Comparison of ENCODE assay signal across 21 mouse cellular contexts in genomic region chr4:150460451-150460850, GRCm38 (mm10).
DNase-seq lines count a peak whose midpoint lies in the region; ATAC-seq and TF ChIP-seq lines count a peak whose summit lies in the region.
"Had no signal": no experiment of that assay in that cellular context is flagged by ENCODE, and none has a peak within 500 bp of the region (broad histone marks: within the 10 kb centered on the region; RNA-seq: fewer than 3 reads in every experiment).

No protein-coding gene starts in this region.

- intact Hi-C loops in left cerebral cortex, postnatal 4 days (cut with DNase I) = loop anchor here (10.0 kb wide), 1 partner anchor 176 kb away; the partner anchor contains the start of gene Rere

- peaks cover 12% of the 10 kb centered on the region for H3K4me1 ChIP-seq in lung, postnatal 0 days (ENCODE audit: insufficient read depth, low read depth, low read length)
- peaks cover 15 to 74% of the 10 kb centered on the region in 2 experiments for H3K4me1 ChIP-seq in CH12.LX (ENCODE audit: control insufficient read depth in 1 of 2, insufficient read depth in 2 of 2)
- H3K4me1 ChIP-seq in liver, embryonic 13.5 days (replicated peaks) = peaks cover 85% of the 10 kb centered on the region
- H3K4me1 ChIP-seq in kidney, adult 2 months (ENCODE audit: control insufficient read depth, insufficient read depth, low read length) = peaks cover 33% of the 10 kb centered on the region

- dilution Hi-C loops in CH12.LX (cut with MboI; ENCODE audit: extremely low pct_ligation_motif_present, extremely low pct_unique_long_range_greater_than_20kb, low sequenced_read_pairs) = no loop called here

- in situ Hi-C loops in CH12.LX (cut with MboI; ENCODE audit: low pct_ligation_motif_present, low pct_unique_long_range_greater_than_20kb, low sequenced_read_pairs) = loop anchor here (10.0 kb wide), 1 partner anchor 196 kb away; no protein-coding TSS in a partner anchor

- no peak for DNase-seq in layer of hippocampus, adult 2 months (ENCODE audit: low spot score in 2 of 2)
- DNase-seq in layer of hippocampus, postnatal 14 days (ENCODE audit: low spot score in 2 of 2) = no peak
- peak; percentile 48 for DNase-seq in lung, postnatal 0 days (ENCODE audit: low spot score)
- DNase-seq in lung, postnatal 10 days = no peak
- DNase-seq in CH12.LX (ENCODE audit: extremely low read depth) = peak; percentile 54
- no peak for DNase-seq in liver, embryonic 13.5 days
- no peak for DNase-seq in left cerebral cortex, postnatal 4 days
- DNase-seq in kidney, adult 2 months = no peak
- DNase-seq: adrenal gland, postnatal 25 days; cerebellum, adult 9-10 months; gastrocnemius, adult 2 months; kidney, adult 8-10 months; kidney, postnatal 10 days; layer of hippocampus, postnatal 36 days had no signal

- H3K27ac ChIP-seq in layer of hippocampus, adult 2 months = peak overlapping the region; percentile 53; the same call in 1 of the 2 replicates
- no peak overlapping the region for H3K27ac ChIP-seq in lung, postnatal 0 days (ENCODE audit: low read length)
- H3K27ac ChIP-seq in CH12.LX (ENCODE audit: insufficient read depth, low read depth) = no peak overlapping the region
- peak overlapping the region; percentile 84 for H3K27ac ChIP-seq in liver, embryonic 13.5 days
- H3K27ac ChIP-seq in kidney, adult 2 months (ENCODE audit: insufficient read depth, low read depth, low read length) = no peak overlapping the region
- H3K27ac ChIP-seq: embryonic facial prominence, embryonic 15.5 days; gastrocnemius, adult 2 months; limb, embryonic 15.5 days; macrophage had no signal

- H3K9ac ChIP-seq in lung, postnatal 0 days (replicated peaks; ENCODE audit: low read depth) = no peak overlapping the region
- H3K9ac ChIP-seq in CH12.LX (ENCODE audit: insufficient read depth, low read depth) = no peak overlapping the region
- H3K9ac ChIP-seq in liver, embryonic 13.5 days = peak overlapping the region; percentile 38
- H3K9ac ChIP-seq: embryonic facial prominence, embryonic 15.5 days; hindbrain, embryonic 13.5 days; limb, embryonic 15.5 days had no signal

- TF ChIP-seq CTCF in layer of hippocampus, adult 2 months (conservative IDR thresholded peaks at IDR 0.05) = no peak
- no peak for TF ChIP-seq CTCF in lung, postnatal 0 days (IDR thresholded peaks at IDR 0.05)
- no peak for TF ChIP-seq CTCF in CH12.LX (conservative IDR thresholded peaks at IDR 0.05 in 1 of 2, IDR thresholded peaks at IDR 0.05 in 1 of 2; ENCODE audit: low read depth in 2 of 2, low read length in 2 of 2)
- no peak for TF ChIP-seq CTCF in kidney, adult 2 months (conservative IDR thresholded peaks at IDR 0.05; ENCODE audit: insufficient read depth, insufficient read length, low read depth, low read length)

- H3K4me2 ChIP-seq in lung, postnatal 0 days (replicated peaks; ENCODE audit: low read depth, low read length) = no peak overlapping the region
- no peak overlapping the region for H3K4me2 ChIP-seq in CH12.LX (ENCODE audit: insufficient read depth, low read depth, poor library complexity, severe bottlenecking)
- H3K4me2 ChIP-seq in liver, embryonic 13.5 days = peak overlapping the region; percentile 55
- H3K4me2 ChIP-seq: embryonic facial prominence, embryonic 15.5 days; heart, embryonic 11.5 days; hindbrain, embryonic 13.5 days; limb, embryonic 15.5 days; midbrain, embryonic 11.5 days had no signal

- no peak overlapping the region for H3K4me3 ChIP-seq in layer of hippocampus, adult 2 months
- H3K4me3 ChIP-seq in lung, postnatal 0 days (ENCODE audit: low read depth, low read length) = no peak overlapping the region
- no peak overlapping the region for H3K4me3 ChIP-seq in CH12.LX (replicated peaks in 1 of 3; ENCODE audit: low read depth in 2 of 3, low read length in 2 of 3, poor library complexity in 1 of 3)
- H3K4me3 ChIP-seq in liver, embryonic 13.5 days (replicated peaks) = no peak overlapping the region
- no peak overlapping the region for H3K4me3 ChIP-seq in kidney, adult 2 months (ENCODE audit: insufficient read depth, low read depth, low read length)
- H3K4me3 ChIP-seq: embryonic facial prominence, embryonic 15.5 days; gastrocnemius, adult 2 months; hindbrain, embryonic 13.5 days; limb, embryonic 15.5 days had no signal

- no peaks in the 10 kb centered on the region for H3K27me3 ChIP-seq in lung, postnatal 0 days (replicated peaks; ENCODE audit: insufficient read depth, low read length)
- H3K27me3 ChIP-seq in CH12.LX (replicated peaks) = no peaks in the 10 kb centered on the region
- H3K27me3 ChIP-seq in liver, embryonic 13.5 days = no peaks in the 10 kb centered on the region
- H3K27me3 ChIP-seq in kidney, adult 2 months (replicated peaks; ENCODE audit: control insufficient read depth, insufficient read depth, low read length) = no peaks in the 10 kb centered on the region
- H3K27me3 ChIP-seq: embryonic facial prominence, embryonic 15.5 days; hindbrain, embryonic 13.5 days; limb, embryonic 15.5 days had no signal

- TF ChIP-seq EP300 in lung, postnatal 0 days (IDR thresholded peaks at IDR 0.05) = peak; percentile 57; the same call in 1 of the 2 replicates
- TF ChIP-seq EP300 in CH12.LX (IDR thresholded peaks at IDR 0.05; ENCODE audit: low read length) = peak; percentile 75

- H3K9me3 ChIP-seq in lung, postnatal 0 days (ENCODE audit: low read length) = no peaks in the 10 kb centered on the region
- no peaks in the 10 kb centered on the region for H3K9me3 ChIP-seq in CH12.LX (replicated peaks; ENCODE audit: low read length)
- H3K9me3 ChIP-seq in liver, embryonic 13.5 days (replicated peaks) = no peaks in the 10 kb centered on the region
- H3K9me3 ChIP-seq: embryonic facial prominence, embryonic 15.5 days; hindbrain, embryonic 13.5 days; limb, embryonic 15.5 days had no signal

- TF ChIP-seq RAD21 in CH12.LX (IDR thresholded peaks at IDR 0.05; ENCODE audit: low read depth, low read length) = no peak

- 0 out of 2 replicates have a peak, but pooled peaks have one; percentile 35 for ATAC-seq in lung, postnatal 0 days
- no peak for ATAC-seq in liver, embryonic 13.5 days (ENCODE audit: low read depth)
- ATAC-seq: forebrain, embryonic 14.5 days had no signal

- H3K79me2 ChIP-seq in CH12.LX (replicated peaks; ENCODE audit: control insufficient read depth, extremely low read depth, insufficient read depth, poor library complexity, severe bottlenecking) = no peaks in the 10 kb centered on the region

- TF ChIP-seq POLR2A in CH12.LX (IDR thresholded peaks at IDR 0.05; ENCODE audit: low read depth, low read length) = no peak
- TF ChIP-seq POLR2A in kidney, adult 2 months (IDR thresholded peaks at IDR 0.05; ENCODE audit: low read depth, low read length) = no peak

- 49% methylated on average over 5 of the region's 5 CpGs for WGBS in lung, postnatal 0 days
- WGBS in liver, embryonic 13.5 days (ENCODE audit: insufficient replicate concordance) = 69% methylated on average over 5 of the region's 5 CpGs
- 75% methylated on average over 5 of the region's 5 CpGs for WGBS in kidney, adult 2 months

- H3K36me3 ChIP-seq in lung, postnatal 0 days (ENCODE audit: insufficient read depth, low read length) = no peaks in the 10 kb centered on the region
- H3K36me3 ChIP-seq in CH12.LX (replicated peaks in 1 of 2; ENCODE audit: control insufficient read depth in 1 of 2, insufficient read depth in 1 of 2, low read length in 1 of 2) = peaks cover 0 to 15% of the 10 kb centered on the region in 2 experiments
- H3K36me3 ChIP-seq in liver, embryonic 13.5 days = no peaks in the 10 kb centered on the region
- no peaks in the 10 kb centered on the region for H3K36me3 ChIP-seq in kidney, adult 2 months (ENCODE audit: control insufficient read depth, insufficient read depth, low read length)
- H3K36me3 ChIP-seq: embryonic facial prominence, embryonic 15.5 days; hindbrain, embryonic 13.5 days; limb, embryonic 15.5 days had no signal

TF ChIP-seq in CH12.LX, 34 proteins besides CTCF, POLR2A, EP300 and RAD21:
- peak; percentile 43 for TF ChIP-seq SIN3A (IDR thresholded peaks at IDR 0.05; ENCODE audit: low read length)
- peak; percentile 75; the same call in 1 of the 2 replicates for TF ChIP-seq JUN (IDR thresholded peaks at IDR 0.05; ENCODE audit: insufficient read depth, low read depth, low read length)
- TF ChIP-seq CHD1 (IDR thresholded peaks at IDR 0.05; ENCODE audit: low read depth, low read length) = no peak
- TF ChIP-seq ETS1 (conservative IDR thresholded peaks at IDR 0.05; ENCODE audit: low read depth, low read length) = peak; percentile 98
- TF ChIP-seq NRF1 (IDR thresholded peaks at IDR 0.05; ENCODE audit: low read depth, low read length) = no peak
- peak; percentile 10; the same call in 1 of the 2 replicates for TF ChIP-seq MEF2A (IDR thresholded peaks at IDR 0.05; ENCODE audit: borderline replicate concordance, low read depth, low read length)
- TF ChIP-seq BHLHE40 (IDR thresholded peaks at IDR 0.05; ENCODE audit: low read depth, low read length) = peak; percentile 92
- no peak for TF ChIP-seq NELFE (IDR thresholded peaks at IDR 0.05; ENCODE audit: low read depth, low read length)
- TF ChIP-seq TCF12 (IDR thresholded peaks at IDR 0.05; ENCODE audit: low read depth, low read length) = peak; percentile 32; the same call in 1 of the 2 replicates
- no peak for TF ChIP-seq ZC3H11A (IDR thresholded peaks at IDR 0.05; ENCODE audit: low read depth, low read length)
- no peak for TF ChIP-seq MXI1 (IDR thresholded peaks at IDR 0.05; ENCODE audit: low read depth, low read length)
- TF ChIP-seq IRF4 (IDR thresholded peaks at IDR 0.05; ENCODE audit: low read depth, low read length) = peak; percentile 66
- TF ChIP-seq JUND (conservative IDR thresholded peaks at IDR 0.05; ENCODE audit: low read depth, low read length) = peak; percentile 71
- TF ChIP-seq RCOR1 (conservative IDR thresholded peaks at IDR 0.05; ENCODE audit: low read depth, low read length) = no peak
- no peak for TF ChIP-seq MAZ (IDR thresholded peaks at IDR 0.05; ENCODE audit: low read depth, low read length)
- TF ChIP-seq ZMIZ1 (IDR thresholded peaks at IDR 0.05; ENCODE audit: low read depth, low read length) = no peak
- TF ChIP-seq USF2 (conservative IDR thresholded peaks at IDR 0.05; ENCODE audit: low read depth, low read length) = no peak
- no peak for TF ChIP-seq USF1 (IDR thresholded peaks at IDR 0.05; ENCODE audit: low read depth, low read length)
- no peak; the same call in 1 of the 2 replicates for TF ChIP-seq CHD2 (IDR thresholded peaks at IDR 0.05; ENCODE audit: low read length)
- TF ChIP-seq MYC (IDR thresholded peaks at IDR 0.05; ENCODE audit: low read depth, low read length) = no peak

Comparison
In these comparisons a context has a peak if more than half of its experiments do, and no peak if none do; other contexts are left out.
1. DNase-seq: peak in lung, postnatal 0 days (single experiment) and CH12.LX (single experiment); none in layer of hippocampus, adult 2 months (0 of 2), layer of hippocampus, postnatal 14 days (0 of 2), lung, postnatal 10 days (single experiment), liver, embryonic 13.5 days (single experiment), left cerebral cortex, postnatal 4 days (single experiment) and kidney, adult 2 months (single experiment).
2. H3K27ac ChIP-seq: peak in layer of hippocampus, adult 2 months (single experiment) and liver, embryonic 13.5 days (single experiment); none in lung, postnatal 0 days (single experiment), CH12.LX (single experiment) and kidney, adult 2 months (single experiment).